Mouse (Mus musculus) midbrain, postnatal 0 days (tissue): ENCODE measurements around the gene Tdp1. TPM values are rescaled to one million over a fixed set of nuclear protein-coding genes. Genes with fewer than 3 reads are reported as not detected.

Experiments used
- ATAC-seq: fragments of 200-750 bp; cut with Nextera tagmentation; 2 replicates; pipeline ENCODE4 v1.8.0; 2017; ENCODE audit warnings: moderate number of reproducible peaks, mild to moderate bottlenecking, moderate TSS enrichment, moderate library complexity; ENCODE audit not compliant: low FRiP score
- DNase-seq: peaks from one replicate; pipeline ENCODE4 v3.0.0-alpha.2; 2015; ENCODE audit warnings: low spot score
- H3K27ac ChIP-seq: fragments of 300-500 bp; sonication (generic); 2 replicates; pipeline ENCODE4 v1.5.1; 2014; ENCODE audit warnings: low read depth, mild to moderate bottlenecking, low read length, mixed read lengths
- H3K27me3 ChIP-seq: fragments of 300-500 bp; sonication (generic); 2 replicates; pipeline ENCODE4 v1.6.1; 2014; ENCODE audit warnings: low read length, control low read depth, mixed read lengths; ENCODE audit not compliant: insufficient read depth
- H3K36me3 ChIP-seq: fragments of 300-500 bp; sonication (generic); 2 replicates; pipeline ENCODE4 v1.6.1; 2014; ENCODE audit warnings: low read length, control low read depth, mixed read lengths; ENCODE audit not compliant: insufficient read depth
- H3K4me1 ChIP-seq: fragments of 300-500 bp; sonication (generic); 2 replicates; pipeline ENCODE4 v1.6.1; 2014; ENCODE audit warnings: mild to moderate bottlenecking, control low read depth, antibody characterized with exemption, low read length, mixed read lengths; ENCODE audit not compliant: insufficient read depth
- H3K4me2 ChIP-seq: fragments of 300-500 bp; sonication (generic); 2 replicates; pipeline ENCODE4 v1.6.1; 2014; ENCODE audit warnings: low read depth, mild to moderate bottlenecking, low read length, mixed read lengths; ENCODE audit not compliant: poor library complexity, severe bottlenecking
- H3K4me3 ChIP-seq: fragments of 300-500 bp; sonication (generic); 2 replicates; pipeline ENCODE4 v1.5.1; 2014; ENCODE audit warnings: low read depth, mild to moderate bottlenecking, low read length, moderate library complexity
- H3K9ac ChIP-seq: fragments of 300-500 bp; sonication (generic); replicated peaks from 2 replicates; pipeline ENCODE4 v1.6.1; 2014; ENCODE audit warnings: mild to moderate bottlenecking, low read length, moderate library complexity, mixed read lengths; ENCODE audit not compliant: poor library complexity, severe bottlenecking
- H3K9me3 ChIP-seq: fragments of 300-500 bp; sonication (generic); 2 replicates; pipeline ENCODE4 v1.6.1; 2016; ENCODE audit warnings: low read length, control low read depth
- CTCF ChIP-seq: IDR thresholded peaks from 2 replicates; pipeline ENCODE4 v1.5.1; 2016; ENCODE audit warnings: antibody characterized with exemption, mild to moderate bottlenecking
- WGBS: fragments of 180-500 bp; shearing (Covaris S2); extraction: QIAGEN DNeasy Blood & Tissue Kit; methylation state at CpG from one replicate; pipeline ENCODE4 v1.1.7; 2014; 5-methylcytosine and 5-hydroxymethylcytosine counted together
- polyA plus RNA-seq: library from polyadenylated mRNA; unstranded; fragments of >200 nt; fragmentation: Nextera tagmentation; extraction: Ambion mirVana; gene quantifications from 2 replicates; pipeline ENCODE4 v1.2.1, GENCODE M21; 2015
- total RNA-seq: library from RNA; depleted of rRNA; stranded (reverse); fragments of >200 nt; gene quantifications from 2 replicates; pipeline ENCODE4 v1.2.3, GENCODE M21; 2014

Gene Tdp1
- total and polyA plus RNA-seq, 2 experiments from 2014 or later: 19.0 to 31.8 TPM

GRCm38 (mm10) chr12:99901973-99902866, 17.9 kb downstream of the Tdp1 start:
- DNase-seq (peak; percentile 26), ATAC-seq (no peak)
- Histone ChIP-seq H3K27me3 (no peaks in the 10 kb centered on the region), H3K4me2 (no peak overlapping the region), H3K9me3 (no peaks in the 10 kb centered on the region), H3K4me1 (no peaks in the 10 kb centered on the region), H3K4me3 (no peak overlapping the region), H3K27ac (no peak overlapping the region), H3K9ac (no peak overlapping the region), H3K36me3 (peaks cover 34% of the 10 kb centered on the region)
- TF ChIP-seq CTCF: peak; percentile 58
- 81% methylated on average over 8 of the region's 8 CpGs for WGBS

- no peak for TF ChIP-seq CTCF
- 80% methylated on average over 4 of the region's 4 CpGs for WGBS
- Histone ChIP-seq H3K9ac (no peak overlapping the region), H3K27ac (0 out of 2 replicates have a peak overlapping the region, but pooled peaks have one; percentile 12), H3K4me3 (no peak overlapping the region), H3K4me2 (no peak overlapping the region), H3K9me3 (no peaks in the 10 kb centered on the region), H3K36me3 (peaks cover 32% of the 10 kb centered on the region), H3K27me3 (no peaks in the 10 kb centered on the region), H3K4me1 (no peaks in the 10 kb centered on the region)
- no peak for ATAC-seq
- DNase-seq: peak; percentile 1
Measured at GRCm38 (mm10) chr12:99902867-99903370, 18.6 kb downstream of the Tdp1 start.

GRCm38 (mm10) chr12:99904537-99904936, 20.2 kb downstream of the Tdp1 start:
- Histone ChIP-seq H3K4me3 (no peak overlapping the region), H3K4me2 (no peak overlapping the region), H3K9ac (no peak overlapping the region), H3K4me1 (no peaks in the 10 kb centered on the region), H3K27ac (no peak overlapping the region), H3K36me3 (peaks cover 32% of the 10 kb centered on the region), H3K9me3 (no peaks in the 10 kb centered on the region), H3K27me3 (no peaks in the 10 kb centered on the region)
- 93% methylated on average over 5 of the region's 5 CpGs for WGBS
- TF ChIP-seq CTCF: no peak
- DNase-seq (no peak), ATAC-seq (no peak)

GRCm38 (mm10) chr12:99911466-99911865, 27.1 kb downstream of the Tdp1 start:
- Histone ChIP-seq H3K9ac (no peak overlapping the region), H3K36me3 (peaks cover 52% of the 10 kb centered on the region), H3K4me3 (no peak overlapping the region), H3K27ac (no peak overlapping the region), H3K4me1 (no peaks in the 10 kb centered on the region), H3K4me2 (no peak overlapping the region), H3K9me3 (no peaks in the 10 kb centered on the region), H3K27me3 (no peaks in the 10 kb centered on the region)
- no peak for DNase-seq
- no peak for ATAC-seq
- TF ChIP-seq CTCF: no peak
- 88% methylated on average over 12 of the region's 12 CpGs for WGBS

- 91% methylated on average over 15 of the region's 15 CpGs for WGBS
- H3K27me3 ChIP-seq: no peaks in the 10 kb centered on the region
- no peak overlapping the region for H3K9ac ChIP-seq
- DNase-seq (no peak), ATAC-seq (no peak)
- no peaks in the 10 kb centered on the region for H3K9me3 ChIP-seq
- no peak for TF ChIP-seq CTCF
- H3K4me3 ChIP-seq: no peak overlapping the region
- no peak overlapping the region for H3K4me2 ChIP-seq
- no peak overlapping the region for H3K27ac ChIP-seq
- peaks cover 28% of the 10 kb centered on the region for H3K36me3 ChIP-seq
- no peaks in the 10 kb centered on the region for H3K4me1 ChIP-seq
Measured at GRCm38 (mm10) chr12:99917800-99918427, 33.6 kb downstream of the Tdp1 start.

GRCm38 (mm10) chr12:99919636-99920035, 35.3 kb downstream of the Tdp1 start:
- no peak for TF ChIP-seq CTCF
- no peaks in the 10 kb centered on the region for H3K27me3 ChIP-seq
- no peak overlapping the region for H3K4me3 ChIP-seq
- no peaks in the 10 kb centered on the region for H3K9me3 ChIP-seq
- no peaks in the 10 kb centered on the region for H3K4me1 ChIP-seq
- no peak overlapping the region for H3K27ac ChIP-seq
- no peak for ATAC-seq
- peaks cover 18% of the 10 kb centered on the region for H3K36me3 ChIP-seq
- H3K9ac ChIP-seq: no peak overlapping the region
- 93% methylated on average over 3 of the region's 3 CpGs for WGBS
- no peak for DNase-seq
- no peak overlapping the region for H3K4me2 ChIP-seq
